Mouse (Mus musculus) limb, embryonic 14.5 days (tissue): ENCODE data around the gene Pcx. TPM values are rescaled to one million over a fixed set of nuclear protein-coding genes. Genes with fewer than 3 reads are reported as not detected.
"Not testable (repeated sequence)": the region's sequence is repeated elsewhere in the genome, so short reads cannot be mapped to it uniquely, and the experiment has no call there.

Experiments used
- ATAC-seq: fragments of 200-750 bp; cut with Nextera tagmentation; 2 replicates; pipeline ENCODE4 v1.8.0; 2017; ENCODE audit warnings: low read depth, moderate number of reproducible peaks, moderate TSS enrichment; ENCODE audit not compliant: low FRiP score
- DNase-seq: peaks from one replicate; pipeline ENCODE4 v3.0.0-alpha.2; 2015; ENCODE audit warnings: low spot score
- H3K27ac ChIP-seq: fragments of 300-500 bp; sonication (generic); replicated peaks from 2 replicates; pipeline ENCODE4 v1.5.1; 2014; ENCODE audit warnings: low read depth, mild to moderate bottlenecking, low read length, moderate library complexity, mixed read lengths
- H3K27me3 ChIP-seq: fragments of 300-500 bp; sonication (generic); 2 replicates; pipeline ENCODE4 v1.6.1; 2014; ENCODE audit warnings: low read length, mixed read lengths; ENCODE audit not compliant: control insufficient read depth, insufficient read depth
- H3K36me3 ChIP-seq: fragments of 300-500 bp; sonication (generic); 2 replicates; pipeline ENCODE4 v1.6.1; 2014; ENCODE audit warnings: mild to moderate bottlenecking, low read length, moderate library complexity, mixed read lengths; ENCODE audit not compliant: control insufficient read depth, insufficient read depth
- H3K4me1 ChIP-seq: fragments of 300-500 bp; sonication (generic); 2 replicates; pipeline ENCODE4 v1.6.1; 2014; ENCODE audit warnings: antibody characterized with exemption, low read length, mixed read lengths; ENCODE audit not compliant: control insufficient read depth, insufficient read depth
- H3K4me2 ChIP-seq: fragments of 300-500 bp; sonication (generic); replicated peaks from 2 replicates; pipeline ENCODE4 v1.6.1; 2014; ENCODE audit warnings: low read depth, mild to moderate bottlenecking, low read length, moderate library complexity; ENCODE audit not compliant: severe bottlenecking
- H3K4me3 ChIP-seq: fragments of 300-500 bp; sonication (generic); replicated peaks from 2 replicates; pipeline ENCODE4 v1.5.1; 2014; ENCODE audit warnings: low read length
- H3K9ac ChIP-seq: fragments of 300-500 bp; sonication (generic); 2 replicates; pipeline ENCODE4 v1.6.1; 2014; ENCODE audit warnings: mild to moderate bottlenecking, low read depth, low read length, moderate library complexity; ENCODE audit not compliant: severe bottlenecking
- H3K9me3 ChIP-seq: fragments of 300-500 bp; sonication (generic); 2 replicates; pipeline ENCODE4 v1.6.1; 2016; ENCODE audit warnings: low read length; ENCODE audit not compliant: control insufficient read depth
- POLR2A ChIP-seq: fragments of 200-500 bp; IDR thresholded peaks from 2 replicates; pipeline ENCODE4 v1.8.0; 2012; ENCODE audit warnings: inconsistent platforms, mild to moderate bottlenecking, moderate library complexity, borderline replicate concordance; ENCODE audit not compliant: insufficient read depth, insufficient read length; ENCODE audit errors: extremely low read depth
- WGBS: fragments of 180-500 bp; shearing (Covaris S2); extraction: QIAGEN DNeasy Blood & Tissue Kit; methylation state at CpG from one replicate; pipeline ENCODE4 v1.1.7; 2014; 5-methylcytosine and 5-hydroxymethylcytosine counted together
- polyA plus RNA-seq, 2 experiments: library from polyadenylated mRNA; depleted of rRNA in 1 of 2; stranded (reverse) in 1 of 2; unstranded in 1 of 2; fragments of >200 nt; fragmentation: Nextera tagmentation in 1 of 2; extraction: Ambion mirVana in 1 of 2; gene quantifications; 2 replicates each; pipeline versions ENCODE4 v1.2.1 to v1.2.3; 2012 to 2014

Gene Pcx
- polyA plus RNA-seq, 2 experiments, result 11.8 to 14.8 TPM

- no peak for ATAC-seq
- Histone ChIP-seq H3K36me3 (no peaks in the 10 kb centered on the region), H3K27ac (no peak overlapping the region), H3K4me2 (no peak overlapping the region), H3K4me1 (no peaks in the 10 kb centered on the region), H3K27me3 (no peaks in the 10 kb centered on the region), H3K9ac (no peak overlapping the region), H3K4me3 (no peak overlapping the region), H3K9me3 (no peaks in the 10 kb centered on the region)
- whole genome bisulfite sequencing, result 86% methylated on average over 8 of the region's 8 CpGs
- no peak for DNase-seq
- no peak for TF ChIP-seq POLR2A
Observed at GRCm38 (mm10) chr19:4572467-4572866, 62.2 kb downstream of the Pcx start.

- no peak overlapping the region for H3K27ac ChIP-seq
- no peak overlapping the region for H3K9ac ChIP-seq
- H3K9me3 ChIP-seq, result no peaks in the 10 kb centered on the region
- TF ChIP-seq POLR2A, result no peak
- DNase-seq (no peak), ATAC-seq (no peak)
- 84% methylated on average over 1 of the region's 1 CpGs for WGBS
- no peaks in the 10 kb centered on the region for H3K36me3 ChIP-seq
- no peaks in the 10 kb centered on the region for H3K4me1 ChIP-seq
- no peak overlapping the region for H3K4me3 ChIP-seq
- no peak overlapping the region for H3K4me2 ChIP-seq
- H3K27me3 ChIP-seq, result no peaks in the 10 kb centered on the region
Observed at GRCm38 (mm10) chr19:4573241-4573640, 63.0 kb downstream of the Pcx start.

GRCm38 (mm10) chr19:4578799-4579198 is 68.5 kb downstream of the Pcx start:
- Histone ChIP-seq H3K9me3 (no peaks in the 10 kb centered on the region), H3K4me2 (no peak overlapping the region), H3K9ac (no peak overlapping the region), H3K36me3 (no peaks in the 10 kb centered on the region), H3K27ac (no peak overlapping the region), H3K4me3 (no peak overlapping the region), H3K4me1 (no peaks in the 10 kb centered on the region), H3K27me3 (no peaks in the 10 kb centered on the region)
- TF ChIP-seq POLR2A, result no peak
- DNase-seq (no peak), ATAC-seq (no peak)
- WGBS, result 43% methylated on average over 2 of the region's 2 CpGs

- H3K4me3 ChIP-seq, result no peak overlapping the region
- DNase-seq (no peak), ATAC-seq (no peak)
- WGBS, result 84% methylated on average over 5 of the region's 5 CpGs
- no peaks in the 10 kb centered on the region for H3K9me3 ChIP-seq
- TF ChIP-seq POLR2A, result no peak
- H3K36me3 ChIP-seq, result no peaks in the 10 kb centered on the region
- H3K9ac ChIP-seq, result no peak overlapping the region
- no peaks in the 10 kb centered on the region for H3K4me1 ChIP-seq
- H3K27me3 ChIP-seq, result no peaks in the 10 kb centered on the region
- H3K27ac ChIP-seq, result no peak overlapping the region
- H3K4me2 ChIP-seq, result no peak overlapping the region
Observed at GRCm38 (mm10) chr19:4579296-4579695, 69.0 kb downstream of the Pcx start.

- ATAC-seq (no peak), DNase-seq (no peak)
- no peak overlapping the region for H3K4me3 ChIP-seq
- H3K4me1 ChIP-seq, result no peaks in the 10 kb centered on the region
- H3K4me2 ChIP-seq, result no peak overlapping the region
- H3K36me3 ChIP-seq, result no peaks in the 10 kb centered on the region
- H3K9me3 ChIP-seq, result no peaks in the 10 kb centered on the region
- no peak overlapping the region for H3K27ac ChIP-seq
- no peak for TF ChIP-seq POLR2A
- 71% methylated on average over 2 of the region's 2 CpGs for WGBS
- H3K27me3 ChIP-seq, result no peaks in the 10 kb centered on the region
- no peak overlapping the region for H3K9ac ChIP-seq
Observed at GRCm38 (mm10) chr19:4583856-4584255, 73.6 kb downstream of the Pcx start.

DNA sequence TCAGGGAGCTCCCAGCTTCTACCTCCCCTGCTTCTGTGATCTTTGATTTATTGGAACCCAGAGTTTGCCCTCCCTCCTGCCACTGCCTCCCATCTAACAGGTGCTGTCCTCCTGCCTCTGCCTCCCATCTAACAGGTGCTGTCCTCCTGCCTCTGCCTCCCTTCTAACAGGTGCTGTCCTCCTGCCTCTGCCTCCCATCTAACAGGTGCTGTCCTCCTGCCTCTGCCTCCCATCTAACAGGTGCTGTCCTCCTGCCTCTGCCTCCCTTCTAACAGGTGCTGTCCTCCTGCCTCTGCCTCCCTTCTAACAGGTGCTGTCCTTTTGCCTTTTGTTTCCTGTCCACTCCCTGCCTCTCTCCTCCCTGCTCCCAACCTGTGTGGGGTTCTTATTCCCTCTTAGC is 76.5 kb downstream of the Pcx start:
- ATAC-seq, H3K27me3 ChIP-seq, H3K36me3 ChIP-seq, H3K27ac ChIP-seq, DNase-seq, H3K9me3 ChIP-seq, H3K4me1 ChIP-seq, H3K4me3 ChIP-seq, H3K4me2 ChIP-seq, H3K9ac ChIP-seq: not testable (repeated sequence)
